Mouse (Mus musculus) brain, embryonic 14.5 days (tissue): Measurements from ENCODE around the gene Gpr61.
A peak's percentile ranks its signal among the peaks of the same experiment; 100 is the strongest.

Source experiments
- CTCF ChIP-seq: fragments of 200-500 bp; IDR thresholded peaks from 2 replicates; pipeline ENCODE4 v1.5.1; 2012; ENCODE audit warnings: inconsistent platforms, mild to moderate bottlenecking, moderate library complexity, borderline replicate concordance; ENCODE audit not compliant: insufficient read depth, insufficient read length; ENCODE audit errors: extremely low read depth
- POLR2A ChIP-seq: fragments of 200-500 bp; IDR thresholded peaks from 2 replicates; pipeline ENCODE4 v1.6.1; 2012; ENCODE audit warnings: mild to moderate bottlenecking, inconsistent platforms, borderline replicate concordance; ENCODE audit not compliant: poor library complexity, insufficient read depth, insufficient read length, severe bottlenecking; ENCODE audit errors: extremely low read depth

DNA sequence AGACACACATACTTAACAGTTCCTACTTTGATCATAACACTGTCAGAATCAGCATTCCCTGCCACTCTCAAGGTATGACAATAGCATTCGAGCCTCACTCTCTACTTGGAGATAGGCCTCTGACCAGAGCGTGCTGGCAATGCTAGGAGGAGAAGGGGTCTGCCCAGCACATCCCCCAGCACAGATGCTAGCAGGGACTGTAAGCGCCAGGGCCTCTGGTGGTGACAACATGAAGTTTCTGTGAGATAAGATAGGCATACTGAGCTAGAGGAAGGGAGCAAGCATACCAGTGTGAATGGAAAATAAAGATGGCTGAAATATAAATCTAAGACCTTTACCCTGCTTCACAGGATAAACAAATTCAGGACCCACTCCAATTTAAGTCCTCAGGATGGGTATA, 49.4 kb downstream of the Gpr61 start:
- TF ChIP-seq CTCF (peak; percentile 7; the same call in 1 of the 2 replicates), POLR2A (no peak)
